Mouse (Mus musculus) brain, embryonic 18.5 days (tissue): ENCODE measurements at regions not wholly inside any gene's neighbourhood (a gene's known extent, or its start where the extent isn't known, plus 50 kb on each side); places are given as distances from the start of the nearest gene placed in this dataset.
A peak's percentile ranks its signal among the peaks of the same experiment; 100 is the strongest.

Source experiments
- DNase-seq: peaks from one replicate; pipeline ENCODE4 v3.0.0-alpha.2; 2012; ENCODE audit warnings: low read depth, low spot score

GRCm38 (mm10) chr16:68017672-68018071 lies 397.0 kb upstream of the Cadm2 start:
- no peak for DNase-seq

- DNase-seq, result no peak
Observed at GRCm38 (mm10) chr16:67989671-67990070, 369.0 kb upstream of the Cadm2 start.

GRCm38 (mm10) chr16:67976565-67976964 lies 355.9 kb upstream of the Cadm2 start:
- DNase-seq, result no peak

GRCm38 (mm10) chr16:67968311-67969145 lies 347.8 kb upstream of the Cadm2 start:
- DNase-seq, result peak; percentile 14

GRCm38 (mm10) chr16:67949112-67949511 lies 328.4 kb upstream of the Cadm2 start:
- DNase-seq, result no peak

GRCm38 (mm10) chr16:67944406-67944805 lies 323.7 kb upstream of the Cadm2 start:
- DNase-seq, result peak; percentile 37

GRCm38 (mm10) chr16:67919175-67919574 lies 298.5 kb upstream of the Cadm2 start:
- DNase-seq, result peak; percentile 10

GRCm38 (mm10) chr16:67871304-67872022 lies 250.8 kb upstream of the Cadm2 start:
- DNase-seq, result peak; percentile 57

- DNase-seq, result peak; percentile 60
Observed at GRCm38 (mm10) chr16:67850201-67850600, 229.5 kb upstream of the Cadm2 start.

- DNase-seq, result peak; percentile 34
Observed at GRCm38 (mm10) chr16:67844481-67844880, 223.8 kb upstream of the Cadm2 start.

- no peak for DNase-seq
Observed at GRCm38 (mm10) chr16:67797236-67797635, 176.5 kb upstream of the Cadm2 start.

- DNase-seq, result no peak
Observed at GRCm38 (mm10) chr16:67776091-67776490, 155.4 kb upstream of the Cadm2 start.

GRCm38 (mm10) chr16:67769114-67769513 lies 148.4 kb upstream of the Cadm2 start:
- DNase-seq, result peak; percentile 2

GRCm38 (mm10) chr16:67735398-67735797 lies 114.7 kb upstream of the Cadm2 start:
- DNase-seq, result no peak

GRCm38 (mm10) chr16:67698619-67699018 lies 77.9 kb upstream of the Cadm2 start:
- DNase-seq, result no peak
